Mouse (Mus musculus) forebrain, embryonic 11.5 days (tissue): ENCODE data around the gene Pipox. TPM values are rescaled to one million over a fixed set of nuclear protein-coding genes. Genes with fewer than 3 reads are reported as not detected.

Experiments used
- ATAC-seq: fragments of 200-750 bp; cut with Nextera tagmentation; replicated peaks from 2 replicates; pipeline ENCODE4 v1.8.0; 2017; ENCODE audit warnings: moderate TSS enrichment; ENCODE audit not compliant: low FRiP score
- DNase-seq: peaks from one replicate; pipeline ENCODE4 v3.0.0-alpha.2; 2017; ENCODE audit warnings: low spot score
- H3K27ac ChIP-seq: fragments of 300-500 bp; sonication (generic); 2 replicates; pipeline ENCODE4 v1.5.1; 2014; ENCODE audit warnings: low read depth, low read length
- H3K27me3 ChIP-seq: fragments of 300-500 bp; sonication (generic); 2 replicates; pipeline ENCODE4 v1.6.1; 2014; ENCODE audit warnings: mild to moderate bottlenecking, low read length, mixed read lengths; ENCODE audit not compliant: control insufficient read depth, insufficient read depth
- H3K36me3 ChIP-seq: fragments of 300-500 bp; sonication (generic); 2 replicates; pipeline ENCODE4 v1.6.1; 2014; ENCODE audit warnings: mild to moderate bottlenecking, low read length, moderate library complexity, mixed read lengths; ENCODE audit not compliant: control insufficient read depth, insufficient read depth
- H3K4me1 ChIP-seq: fragments of 300-500 bp; sonication (generic); replicated peaks from 2 replicates; pipeline ENCODE4 v1.6.1; 2014; ENCODE audit warnings: low read length, mixed read lengths; ENCODE audit not compliant: control insufficient read depth, insufficient read depth
- H3K4me2 ChIP-seq: fragments of 300-500 bp; sonication (generic); 2 replicates; pipeline ENCODE4 v1.6.1; 2014; ENCODE audit warnings: low read depth, mild to moderate bottlenecking, low read length, moderate library complexity, mixed read lengths; ENCODE audit not compliant: severe bottlenecking
- H3K4me3 ChIP-seq: fragments of 300-500 bp; sonication (generic); 2 replicates; pipeline ENCODE4 v1.5.1; 2014; ENCODE audit warnings: low read depth, low read length
- H3K9ac ChIP-seq: fragments of 300-500 bp; sonication (generic); 2 replicates; pipeline ENCODE4 v1.6.1; 2014; ENCODE audit warnings: low read length
- H3K9me3 ChIP-seq: fragments of 300-500 bp; sonication (generic); 2 replicates; pipeline ENCODE4 v1.6.1; 2016; ENCODE audit warnings: low read length, mixed read lengths; ENCODE audit not compliant: control insufficient read depth
- WGBS: fragments of 180-500 bp; shearing (Covaris S2); extraction: QIAGEN DNeasy Blood & Tissue Kit; methylation state at CpG from one replicate; pipeline ENCODE4 v1.1.7; 2014; 5-methylcytosine and 5-hydroxymethylcytosine counted together
- polyA plus RNA-seq: library from polyadenylated mRNA; unstranded; fragments of >200 nt; fragmentation: Nextera tagmentation; extraction: Ambion mirVana; gene quantifications from 2 replicates; pipeline ENCODE4 v1.2.1, GENCODE M21; 2014

Pipox gene
- polyA plus RNA-seq, 1 experiment from 2014 or later: 13.6 TPM

DNA sequence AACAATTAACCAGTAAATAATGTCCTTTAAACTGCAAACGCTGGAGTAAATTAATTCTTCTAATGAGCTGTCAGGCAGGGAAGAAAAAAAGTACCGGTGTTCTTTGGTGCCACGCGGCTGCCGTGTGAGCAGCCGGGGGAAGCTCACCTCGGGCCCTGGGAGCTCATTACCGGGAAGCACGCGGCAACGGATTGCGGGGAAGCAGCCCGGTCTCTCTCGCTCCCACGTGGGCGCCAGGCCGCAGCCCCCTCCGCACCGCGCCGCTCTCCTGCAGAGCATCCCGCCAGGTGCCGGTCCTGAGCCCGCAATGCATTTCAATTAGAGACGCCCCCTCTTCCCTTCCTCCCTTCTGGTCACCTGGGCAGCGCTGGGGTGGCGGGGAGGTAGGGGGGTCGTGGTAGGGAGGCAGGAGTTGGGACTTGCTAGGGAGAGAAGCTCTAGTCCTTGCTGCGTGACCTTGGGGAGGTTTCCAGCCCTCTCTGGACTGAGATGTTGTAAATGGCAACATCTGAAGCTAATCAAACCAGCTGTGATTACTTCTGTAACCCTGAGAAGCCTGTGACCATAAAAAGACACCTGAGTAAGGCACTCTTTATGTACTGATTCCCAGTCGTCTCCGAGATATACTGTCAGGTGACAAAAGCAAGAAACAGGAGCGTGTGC is 20.8 kb upstream of the Pipox start:
- WGBS: 3% methylated on average over 32 of the region's 32 CpGs
- Histone ChIP-seq H3K4me1 (peaks cover 9% of the 10 kb centered on the region), H3K4me2 (peak overlapping the region; percentile 38; the same call in 1 of the 2 replicates), H3K36me3 (no peaks in the 10 kb centered on the region), H3K27ac (no peak overlapping the region), H3K9me3 (no peaks in the 10 kb centered on the region), H3K9ac (peak overlapping the region; percentile 35; the same call in 1 of the 2 replicates), H3K4me3 (0 out of 2 replicates have a peak overlapping the region, but pooled peaks have one; percentile 7), H3K27me3 (peaks cover 28% of the 10 kb centered on the region)
- ATAC-seq: no peak
- DNase-seq: no peak

DNA sequence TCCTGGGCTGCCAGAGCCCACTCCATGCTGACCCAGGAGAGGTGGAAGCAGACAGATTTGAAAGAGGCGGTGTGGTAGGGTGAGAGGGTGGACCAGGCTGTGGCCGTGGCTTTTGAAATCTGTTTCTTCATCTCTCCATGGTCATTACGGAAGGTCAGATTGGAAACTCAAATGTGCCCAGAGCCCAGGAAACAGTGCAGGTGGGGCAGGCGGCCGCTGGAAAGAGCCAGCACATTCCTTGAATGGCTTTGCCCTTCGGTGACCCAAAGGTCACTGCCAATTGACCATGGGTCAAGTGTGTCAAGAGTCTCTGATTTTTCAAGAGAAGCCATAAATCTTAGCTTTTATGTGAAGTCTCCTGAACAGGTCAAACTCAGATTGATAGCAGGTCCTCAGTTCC is 19.6 kb upstream of the Pipox start:
- 68% methylated on average over 6 of the region's 6 CpGs for WGBS
- Histone ChIP-seq H3K4me2 (no peak overlapping the region), H3K9me3 (no peaks in the 10 kb centered on the region), H3K27ac (no peak overlapping the region), H3K4me3 (no peak overlapping the region), H3K27me3 (peaks cover 28% of the 10 kb centered on the region), H3K36me3 (no peaks in the 10 kb centered on the region), H3K4me1 (peaks cover 9% of the 10 kb centered on the region), H3K9ac (no peak overlapping the region)
- ATAC-seq: no peak
- no peak for DNase-seq

DNA sequence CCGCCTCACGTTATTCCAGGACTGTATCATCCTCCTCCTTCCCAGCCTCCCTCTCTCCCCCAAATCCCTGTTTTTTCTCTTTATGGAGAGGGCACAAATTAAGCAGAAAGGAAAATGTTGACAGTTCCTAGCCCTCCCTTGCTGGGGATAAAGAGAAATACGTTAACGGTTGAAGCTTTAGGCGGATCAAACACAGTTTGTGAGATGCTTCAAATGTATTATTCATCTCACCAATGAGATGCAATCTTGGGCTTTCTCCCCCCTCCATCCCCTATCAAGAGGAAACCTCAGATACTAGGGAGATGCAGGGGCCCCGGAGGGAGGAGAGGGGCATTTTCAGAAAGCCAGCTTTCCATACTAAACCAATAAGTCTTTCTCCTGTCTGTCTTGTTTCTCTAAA is 15.9 kb upstream of the Pipox start:
- Histone ChIP-seq H3K27me3 (peaks cover 14% of the 10 kb centered on the region), H3K9ac (no peak overlapping the region), H3K4me2 (no peak overlapping the region), H3K27ac (no peak overlapping the region), H3K36me3 (no peaks in the 10 kb centered on the region), H3K4me3 (no peak overlapping the region), H3K4me1 (peaks cover 11% of the 10 kb centered on the region), H3K9me3 (no peaks in the 10 kb centered on the region)
- ATAC-seq (no peak), DNase-seq (no peak)
- 39% methylated on average over 6 of the region's 6 CpGs for WGBS

DNA sequence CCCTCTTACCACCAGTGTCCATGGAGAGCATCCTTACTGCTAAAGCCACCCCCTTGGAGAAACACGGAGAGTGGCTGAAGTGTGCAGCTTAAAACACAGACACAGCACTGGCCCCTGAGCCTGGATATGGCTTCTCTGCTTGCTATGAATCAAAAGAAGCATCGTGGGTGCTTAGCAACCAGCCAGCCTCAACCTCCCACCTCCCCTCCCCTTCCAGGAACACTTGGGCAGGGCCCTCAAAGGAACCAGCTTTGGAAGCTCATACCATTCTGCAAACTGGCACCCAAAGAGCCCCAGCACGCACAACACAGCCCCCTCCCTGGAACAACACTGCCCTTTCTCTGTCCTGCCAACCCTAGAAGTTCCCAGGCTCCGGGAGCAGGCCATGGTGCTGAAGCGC is 15.5 kb upstream of the Pipox start:
- no peak for DNase-seq
- Histone ChIP-seq H3K9me3 (no peaks in the 10 kb centered on the region), H3K27ac (no peak overlapping the region), H3K4me3 (no peak overlapping the region), H3K9ac (no peak overlapping the region), H3K4me1 (peaks cover 7% of the 10 kb centered on the region), H3K4me2 (no peak overlapping the region), H3K36me3 (no peaks in the 10 kb centered on the region), H3K27me3 (peaks cover 11% of the 10 kb centered on the region)
- 39% methylated on average over 5 of the region's 5 CpGs for WGBS
- ATAC-seq: no peak

DNA sequence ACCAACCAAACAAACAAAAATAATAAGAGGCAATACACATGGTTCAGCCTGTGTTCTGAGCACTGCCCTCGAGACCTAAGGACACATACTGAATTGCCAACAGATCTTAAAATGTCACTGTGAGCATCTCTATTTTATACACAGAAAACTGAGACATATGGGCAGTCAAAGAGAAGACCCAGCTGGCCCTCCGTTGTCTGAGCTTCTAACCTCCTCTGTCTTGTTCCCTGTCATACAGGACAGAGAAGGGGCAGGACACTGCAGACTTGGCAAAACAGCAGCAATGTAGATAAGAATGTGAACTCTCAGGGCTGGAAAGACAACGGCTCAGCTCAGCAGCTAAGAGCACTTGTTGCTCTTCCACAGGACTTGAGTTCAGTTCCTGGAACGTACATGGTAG is 14.6 kb upstream of the Pipox start:
- WGBS: 87% methylated on average over 4 of the region's 4 CpGs
- Histone ChIP-seq H3K4me2 (no peak overlapping the region), H3K36me3 (no peaks in the 10 kb centered on the region), H3K4me1 (peaks cover 10% of the 10 kb centered on the region), H3K27me3 (peaks cover 4% of the 10 kb centered on the region), H3K9me3 (no peaks in the 10 kb centered on the region), H3K4me3 (no peak overlapping the region), H3K9ac (no peak overlapping the region), H3K27ac (no peak overlapping the region)
- no peak for DNase-seq
- no peak for ATAC-seq

DNA sequence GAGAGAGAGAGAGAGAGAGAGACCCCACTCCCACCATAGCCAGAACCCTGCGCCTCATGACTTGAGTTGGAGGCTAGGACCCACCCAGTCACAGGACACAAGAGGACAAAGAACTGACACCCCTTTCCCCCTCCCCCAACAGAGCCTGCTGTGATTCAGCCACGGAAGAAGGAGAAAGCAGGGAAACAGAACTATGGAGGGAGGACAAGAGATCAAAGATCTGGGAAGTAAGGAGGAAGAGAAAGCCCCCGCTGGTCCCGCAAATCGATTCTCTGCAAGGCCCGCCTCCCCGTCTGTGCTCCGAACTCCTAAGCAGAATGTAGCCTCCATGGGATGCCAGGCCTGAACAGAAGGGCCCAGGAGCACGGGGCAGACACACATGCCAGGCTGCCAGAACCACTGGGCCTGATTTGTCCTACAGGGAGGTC is 12.9 kb upstream of the Pipox start:
- peak; percentile 33; the same call in 1 of the 2 replicates for ATAC-seq
- 8% methylated on average over 9 of the region's 9 CpGs for WGBS
- Histone ChIP-seq H3K27ac (peak overlapping the region; percentile 1; the same call in 1 of the 2 replicates), H3K4me3 (no peak overlapping the region), H3K9ac (peak overlapping the region; percentile 52), H3K27me3 (no peaks in the 10 kb centered on the region; the same call in 1 of the 2 replicates), H3K4me2 (peak overlapping the region; percentile 29; the same call in 1 of the 2 replicates), H3K4me1 (peaks cover 12% of the 10 kb centered on the region), H3K9me3 (no peaks in the 10 kb centered on the region), H3K36me3 (no peaks in the 10 kb centered on the region)
- peak; percentile 65 for DNase-seq

DNA sequence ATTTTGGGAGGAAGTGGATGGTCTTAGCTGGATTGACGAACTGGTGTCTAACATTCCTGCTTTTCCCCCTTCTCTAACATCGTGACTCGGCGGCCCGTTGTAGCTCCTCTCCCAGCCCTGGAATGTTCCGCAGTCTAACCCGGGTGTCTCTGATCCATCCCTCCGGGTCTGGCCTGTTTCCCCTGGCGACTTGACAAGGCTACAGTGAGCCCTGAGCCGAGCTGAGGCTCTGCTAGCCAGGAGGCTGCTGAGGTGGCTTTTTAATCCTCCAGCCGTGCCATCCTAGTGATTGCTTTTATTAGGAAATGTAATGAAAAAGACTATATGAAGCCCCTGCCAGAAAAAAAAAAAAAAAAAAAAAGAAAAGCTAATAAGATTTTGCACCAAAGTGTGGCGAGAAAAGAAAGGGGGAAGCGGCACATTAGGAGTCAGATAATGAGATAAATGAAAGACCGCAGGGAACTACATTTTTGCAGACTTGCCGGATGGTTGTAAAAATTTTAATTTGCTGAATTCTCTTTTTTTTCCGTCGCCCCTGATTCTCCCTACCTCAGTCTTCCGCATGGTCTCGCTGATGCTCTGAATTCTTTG is 12.3 kb upstream of the Pipox start:
- Histone ChIP-seq H3K4me3 (no peak overlapping the region), H3K36me3 (no peaks in the 10 kb centered on the region), H3K4me1 (peaks cover 12% of the 10 kb centered on the region), H3K9me3 (no peaks in the 10 kb centered on the region), H3K4me2 (0 out of 2 replicates have a peak overlapping the region, but pooled peaks have one; percentile 1), H3K27ac (no peak overlapping the region), H3K27me3 (no peaks in the 10 kb centered on the region; the same call in 1 of the 2 replicates), H3K9ac (peak overlapping the region; percentile 52)
- DNase-seq (no peak), ATAC-seq (no peak)
- 28% methylated on average over 19 of the region's 19 CpGs for WGBS

DNA sequence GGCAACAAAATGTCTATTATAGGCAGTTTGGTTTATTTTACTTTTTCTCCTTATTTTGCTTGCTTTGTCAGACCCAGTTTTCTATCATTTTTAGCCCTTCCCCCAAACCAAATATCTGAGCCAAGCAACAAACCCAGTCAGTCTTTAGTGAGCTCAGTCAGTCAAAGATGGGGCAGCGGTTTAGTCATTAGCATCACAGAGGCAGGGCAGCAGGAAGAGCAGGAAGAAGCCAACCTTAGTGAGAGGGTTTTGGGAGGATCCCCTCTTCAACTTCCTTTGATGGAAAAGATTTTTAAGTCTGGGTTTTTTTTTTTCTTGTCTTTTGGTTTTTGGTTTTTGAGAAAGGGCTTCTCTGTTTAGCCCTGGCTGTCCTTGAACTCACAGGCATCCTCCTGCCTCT is 10.8 kb upstream of the Pipox start:
- 46% methylated on average over 1 of the region's 1 CpGs for WGBS
- H3K9ac ChIP-seq: no peak overlapping the region
- no peak overlapping the region for H3K27ac ChIP-seq
- H3K4me1 ChIP-seq: peaks cover 12% of the 10 kb centered on the region
- DNase-seq (no peak), ATAC-seq (no peak)
- H3K27me3 ChIP-seq: no peaks in the 10 kb centered on the region; the same call in 1 of the 2 replicates
- no peak overlapping the region for H3K4me3 ChIP-seq
- no peak overlapping the region for H3K4me2 ChIP-seq
- no peaks in the 10 kb centered on the region for H3K36me3 ChIP-seq
- H3K9me3 ChIP-seq: no peaks in the 10 kb centered on the region
